Mouse (Mus musculus): ENCODE measurements at regions not wholly inside any gene's neighbourhood (a gene's known extent, or its start where the extent isn't known, plus 50 kb on each side); places are given as distances from the start of the nearest gene placed in this dataset.

DNA sequence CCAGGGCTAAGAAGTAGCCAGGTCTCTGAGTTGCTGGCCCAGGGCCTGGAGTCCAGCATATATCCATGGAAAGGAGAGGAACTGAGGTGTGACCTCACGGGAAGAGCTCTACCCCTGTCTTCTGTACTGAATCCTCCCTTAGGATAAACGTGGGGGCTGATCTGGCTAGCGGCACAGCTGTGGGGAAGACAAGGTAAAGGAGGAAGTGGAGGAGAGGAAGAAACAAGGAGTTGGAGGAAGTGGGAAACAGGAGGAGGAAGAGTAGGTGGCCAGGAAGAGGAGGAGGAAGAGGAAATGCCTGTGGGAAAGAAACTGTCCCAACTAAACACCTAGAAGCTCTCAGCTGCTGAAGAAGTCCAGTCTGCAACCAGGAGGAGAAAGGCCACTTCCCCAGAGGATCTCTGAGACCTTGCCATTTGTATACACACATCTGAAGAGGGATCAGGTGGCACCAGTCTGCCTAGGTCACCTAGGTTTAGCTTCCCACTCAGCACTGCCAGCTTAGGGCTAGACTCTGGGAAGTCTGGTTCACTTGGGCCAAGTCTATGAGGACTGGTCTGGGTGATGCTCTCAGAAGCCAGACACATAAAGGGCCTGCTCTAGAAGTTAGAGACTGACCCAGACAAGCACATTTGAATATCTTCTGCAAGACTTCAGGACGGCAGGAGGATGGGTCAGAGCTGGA is 100.6 kb upstream of the Jun start:
- DNase-seq (ENCODE audit: low spot score in 2 of 2) = no peak
- intact Hi-C loops (cut with DNase I) = no loop called here

- intact Hi-C loops (cut with DNase I) = no loop called here
- no peak for DNase-seq (ENCODE audit: low spot score in 2 of 2)
These were observed 101.8 kb upstream of the Jun start for GRCm38 (mm10) chr4:95153737-95154287.

- no peak for DNase-seq (ENCODE audit: low spot score in 2 of 2)
- intact Hi-C loops (cut with DNase I) = no loop called here
These were observed 102.4 kb upstream of the Jun start for GRCm38 (mm10) chr4:95154377-95154776.

DNA sequence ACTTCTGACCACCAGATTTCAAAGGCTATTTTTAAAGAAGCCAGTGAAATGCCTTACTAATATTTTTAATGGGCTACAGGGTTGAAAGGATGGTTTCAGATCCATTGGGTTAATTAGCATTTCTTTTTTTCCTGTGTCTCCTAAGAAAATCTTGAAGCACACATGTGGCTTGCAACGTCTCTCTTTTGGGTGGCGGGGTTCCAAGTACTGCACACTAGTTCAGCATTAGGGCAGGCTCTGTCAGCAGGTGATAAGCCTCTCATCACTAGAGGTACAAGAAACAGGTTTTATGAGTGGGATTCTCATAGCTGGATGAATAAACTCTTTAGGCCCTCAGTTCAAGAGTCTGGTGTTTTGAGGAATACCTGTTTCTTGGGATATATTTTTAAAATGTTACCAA is 103.2 kb upstream of the Jun start:
- intact Hi-C loops (cut with DNase I) = no loop called here
- no peak for DNase-seq (ENCODE audit: low spot score in 2 of 2)

DNA sequence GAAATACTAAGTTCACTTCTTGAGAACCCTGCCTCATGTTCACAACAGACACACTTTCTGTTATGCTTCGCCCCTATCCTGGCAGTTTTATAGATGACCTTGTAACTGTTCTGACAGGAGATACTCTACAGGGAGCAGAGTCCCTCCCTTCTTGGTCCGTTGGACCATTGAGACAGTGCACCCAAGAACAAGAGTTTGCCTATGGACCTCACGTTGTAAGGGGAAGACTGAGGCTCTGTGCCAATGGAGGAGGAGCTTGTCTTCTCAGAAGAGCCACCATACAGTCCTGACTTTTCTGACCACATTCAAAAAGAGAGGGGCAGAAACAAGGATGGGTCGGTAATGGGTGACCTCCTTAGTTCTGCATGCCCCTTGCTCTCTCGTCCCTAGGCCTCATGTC is 103.8 kb upstream of the Jun start:
- DNase-seq (ENCODE audit: low spot score in 2 of 2) = no peak
- intact Hi-C loops (cut with DNase I) = no loop called here

GRCm38 (mm10) chr4:95156451-95157271 is 104.6 kb upstream of the Jun start:
- DNase-seq (ENCODE audit: low spot score in 2 of 2) = no peak
- intact Hi-C loops (cut with DNase I) = no loop called here

DNA sequence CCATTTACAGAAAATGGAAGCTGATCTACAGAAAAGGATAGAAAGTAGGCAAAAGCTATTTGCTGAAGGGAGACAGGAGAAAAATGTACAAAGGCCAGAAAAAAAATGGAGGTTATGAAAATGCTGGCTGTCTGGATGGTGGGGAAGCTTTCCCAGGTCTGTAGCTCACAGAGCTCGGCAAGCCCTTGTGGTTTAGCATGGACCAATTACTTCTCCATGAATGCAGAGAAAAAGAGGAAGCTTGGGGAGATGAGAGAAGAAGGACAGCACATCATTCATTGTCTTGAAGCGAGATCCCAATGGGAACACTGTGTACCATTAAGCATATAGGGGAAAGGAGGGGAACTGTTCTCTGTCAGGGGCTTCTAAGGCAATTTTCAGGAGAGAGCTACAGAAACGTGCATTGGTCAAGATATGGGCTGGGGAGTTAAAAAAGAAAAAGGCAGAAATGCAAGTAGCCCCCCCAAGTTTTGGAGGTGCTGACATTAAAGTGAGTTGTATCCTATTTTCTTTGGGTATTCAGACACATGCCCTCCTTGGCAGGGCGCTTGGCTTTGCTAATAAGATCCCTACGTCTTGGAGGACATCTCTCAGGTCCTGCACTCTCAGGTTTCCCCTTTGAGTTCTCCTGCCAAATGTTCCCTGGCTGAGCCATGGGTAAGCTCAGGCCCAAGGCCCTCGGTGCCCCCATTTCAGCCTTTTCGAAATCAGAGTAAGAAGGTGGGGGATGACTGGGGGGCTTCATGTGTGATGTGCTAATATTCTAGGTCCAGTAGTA is 105.8 kb upstream of the Jun start:
- intact Hi-C loops (cut with DNase I) = no loop called here
- no peak for DNase-seq (ENCODE audit: low spot score in 2 of 2)

- no peak for DNase-seq (ENCODE audit: low spot score in 2 of 2)
- intact Hi-C loops (cut with DNase I) = no loop called here
These were observed 106.8 kb upstream of the Jun start for GRCm38 (mm10) chr4:95158632-95159424.

GRCm38 (mm10) chr4:95159821-95160220 is 107.8 kb upstream of the Jun start:
- peak; percentile 19 to 27 for DNase-seq (ENCODE audit: low spot score in 2 of 2)
- intact Hi-C loops (cut with DNase I) = loop anchor here (2.0 kb wide), 1 partner anchor 55 kb away; no protein-coding TSS in a partner anchor

- DNase-seq (ENCODE audit: low spot score in 2 of 2) = no peak
- intact Hi-C loops (cut with DNase I) = loop anchor here (2.0 kb wide), 1 partner anchor 56 kb away; no protein-coding TSS in a partner anchor
These were observed 108.4 kb upstream of the Jun start for GRCm38 (mm10) chr4:95160465-95160864.

DNA sequence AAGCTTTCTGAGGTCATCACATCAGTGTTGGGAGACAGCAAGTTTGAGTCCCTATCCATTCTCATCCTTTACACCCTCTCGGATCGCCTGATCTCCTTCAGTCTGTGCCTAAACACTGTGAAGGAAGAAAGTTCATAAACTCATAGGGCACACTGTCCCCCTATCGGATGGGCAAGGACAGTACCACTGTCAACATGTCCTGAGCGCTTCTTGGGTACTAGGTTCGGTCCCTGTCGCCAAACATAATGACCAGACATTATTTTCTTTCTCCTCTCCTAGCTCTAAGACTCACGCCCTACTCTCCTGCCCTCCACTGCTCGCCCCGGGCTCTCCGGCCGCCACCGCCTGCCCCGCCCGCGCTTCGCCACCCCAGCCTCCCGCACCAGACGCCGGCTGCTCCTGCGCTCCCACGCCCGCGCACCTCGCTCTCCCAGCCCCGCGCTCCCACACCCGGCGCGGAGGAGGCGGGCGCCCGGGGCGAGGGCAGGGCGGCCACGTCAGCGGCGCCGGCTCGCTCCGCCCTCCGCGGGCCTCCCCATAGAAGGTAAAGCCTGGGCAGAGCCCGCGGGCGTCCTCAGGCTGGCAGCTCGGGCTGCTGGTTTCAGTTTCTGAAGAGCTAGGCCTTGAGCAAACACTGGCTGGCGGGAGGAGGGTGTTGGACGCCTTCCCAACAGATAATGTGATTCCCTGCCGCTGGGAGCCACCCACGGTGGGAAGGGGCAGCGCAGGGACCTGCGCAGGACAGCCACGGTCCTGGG is 109.1 kb upstream of the Jun start:
- intact Hi-C loops (cut with DNase I) = loop anchor here (1.0 to 2.0 kb wide), 2 partner anchors 56 to 108 kb away; no protein-coding TSS in a partner anchor

DNA sequence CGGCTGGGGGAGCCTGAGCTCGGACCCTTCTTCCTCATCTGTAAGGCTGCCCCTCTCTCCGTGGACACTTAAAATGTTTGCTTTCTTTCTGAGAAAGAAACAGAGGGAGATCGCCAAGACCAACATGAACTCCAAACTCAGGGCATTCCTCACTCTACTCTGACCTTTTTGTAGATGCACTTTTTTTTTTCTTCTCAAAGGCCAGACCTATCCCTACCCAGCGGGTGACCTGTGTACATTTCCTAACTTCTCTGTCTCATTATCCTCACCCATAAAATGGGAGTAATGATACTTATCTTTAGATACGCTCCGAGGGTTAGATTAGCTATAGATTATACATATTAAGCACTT is 109.6 kb upstream of the Jun start:
- intact Hi-C loops (cut with DNase I) = loop anchor here (1.0 to 2.0 kb wide), 2 partner anchors 57 to 108 kb away; no protein-coding TSS in a partner anchor
- no peak for DNase-seq (ENCODE audit: low spot score in 2 of 2)

More for the DNA sequence above, 109.1 kb upstream of the Jun start:
- peak; percentile 86 to 89 for DNase-seq (ENCODE audit: low spot score in 2 of 2)

DNA sequence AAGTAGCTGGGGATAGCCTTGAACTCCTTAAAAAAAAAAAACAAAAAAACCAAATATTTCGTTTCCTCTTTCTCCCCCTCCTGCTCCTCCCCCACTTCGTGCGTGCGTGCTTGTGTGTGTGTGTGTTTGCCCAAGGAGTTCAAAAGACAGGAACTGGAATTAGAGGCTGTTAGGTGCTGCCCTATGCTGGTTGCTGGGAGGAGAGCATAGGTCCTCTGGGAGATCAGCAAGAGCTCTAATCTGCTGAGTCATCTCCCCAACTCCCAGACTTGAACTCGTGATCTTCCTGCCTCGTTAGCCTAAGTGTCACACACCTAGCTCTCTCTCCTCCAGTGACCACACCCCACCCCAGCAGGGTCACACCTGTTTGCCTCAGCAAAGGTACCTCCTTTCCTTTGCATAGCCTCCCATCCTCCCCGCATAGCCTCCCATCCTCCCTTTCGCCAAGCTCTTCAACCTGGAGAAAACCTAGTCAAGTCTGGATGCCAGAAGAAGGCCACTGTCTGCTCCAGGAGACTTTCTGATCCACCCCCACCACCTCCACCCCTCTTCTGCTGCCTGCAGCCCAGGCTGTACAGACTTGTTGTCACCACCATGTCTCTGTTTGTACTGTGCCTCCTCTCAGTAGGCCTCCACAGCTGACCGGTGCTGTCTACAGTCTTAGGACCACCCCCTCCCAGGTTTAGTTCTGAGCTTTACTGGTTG is 110.5 kb upstream of the Jun start:
- no peak for DNase-seq (ENCODE audit: low spot score in 2 of 2)
- intact Hi-C loops (cut with DNase I) = no loop called here

GRCm38 (mm10) chr4:95163403-95163802 is 111.4 kb upstream of the Jun start:
- DNase-seq (ENCODE audit: low spot score in 2 of 2) = no peak
- intact Hi-C loops (cut with DNase I) = no loop called here

- intact Hi-C loops (cut with DNase I) = no loop called here
- DNase-seq (ENCODE audit: low spot score in 2 of 2) = no peak
These were observed 114.5 kb upstream of the Jun start for GRCm38 (mm10) chr4:95166503-95166902.

DNA sequence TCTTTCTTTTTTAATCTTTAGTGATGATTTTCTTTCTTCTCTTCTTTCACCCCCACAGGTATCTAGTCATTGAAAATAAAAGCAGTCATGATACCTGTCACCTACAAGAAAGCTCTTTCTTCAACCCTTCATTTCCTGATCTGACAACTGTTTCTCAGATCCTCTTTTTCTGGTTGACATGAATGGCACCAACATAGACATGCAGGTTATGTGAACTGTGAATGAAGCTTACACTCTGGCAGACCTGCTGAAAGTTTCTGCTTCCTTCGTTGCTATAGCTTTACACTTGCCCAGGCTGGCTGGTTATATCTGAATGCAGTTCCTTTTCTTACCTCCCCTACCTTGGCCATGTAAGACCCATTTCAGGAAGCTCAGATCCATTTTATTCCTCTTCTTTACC is 115.2 kb upstream of the Jun start:
- no peak for DNase-seq (ENCODE audit: low spot score in 2 of 2)
- intact Hi-C loops (cut with DNase I) = no loop called here

DNA sequence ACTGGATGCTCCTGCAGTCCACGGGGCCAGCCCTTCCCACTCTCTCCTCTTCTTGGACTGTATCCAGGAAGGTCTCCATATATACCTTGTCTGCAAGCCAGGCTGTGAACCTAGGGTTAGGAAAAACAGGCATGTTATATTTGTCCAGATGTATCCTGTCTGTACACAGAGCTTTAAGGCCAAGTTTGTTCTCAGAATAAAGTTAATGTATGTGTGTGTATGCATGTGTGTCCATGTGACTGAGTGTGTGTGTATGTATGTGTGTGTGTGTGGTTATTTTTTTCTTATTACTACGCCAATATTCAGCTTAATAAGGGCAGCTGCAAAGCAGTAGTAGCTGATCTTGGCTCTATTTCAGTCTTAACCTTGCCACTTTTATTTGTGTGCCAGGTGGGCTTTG is 117.7 kb upstream of the Jun start:
- intact Hi-C loops (cut with DNase I) = no loop called here
- DNase-seq (ENCODE audit: low spot score in 2 of 2) = no peak

DNA sequence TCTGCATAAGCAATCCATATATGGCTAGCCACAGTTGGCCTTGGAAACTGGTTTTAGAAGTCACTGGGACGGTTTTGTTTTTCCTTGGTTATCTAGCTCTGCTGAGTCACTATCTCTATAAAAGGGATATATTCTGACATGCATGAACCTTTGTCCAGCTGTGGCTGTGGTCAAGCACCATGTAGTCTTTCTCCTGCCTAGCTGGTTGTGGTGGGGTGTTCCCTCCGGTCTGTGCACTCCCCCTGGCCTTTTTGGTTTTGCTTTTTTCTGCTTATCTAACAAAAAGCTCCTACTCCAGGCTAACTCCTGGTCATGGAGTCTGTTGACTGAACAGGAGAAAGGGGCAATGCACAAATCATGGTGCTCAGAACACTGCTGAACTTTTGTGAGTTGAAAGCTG is 125.7 kb upstream of the Jun start:
- no peak for DNase-seq (ENCODE audit: low spot score in 2 of 2)
- intact Hi-C loops (cut with DNase I) = no loop called here

Measured in left cerebral cortex, postnatal 25 days (tissue).